Mouse (Mus musculus) bone marrow macrophage, adult 2 months (primary cell): ENCODE measurements around the gene Ift57.

Experiments used
- CTCF ChIP-seq: IDR thresholded peaks from 2 replicates; pipeline ENCODE4 v1.5.1; 2012; ENCODE audit warnings: low read depth, mild to moderate bottlenecking, low read length, moderate library complexity
- POLR2A ChIP-seq: IDR thresholded peaks from 2 replicates; pipeline ENCODE4 v1.6.1; 2012; ENCODE audit warnings: mild to moderate bottlenecking, low read depth, low read length, borderline replicate concordance

- no peak for TF ChIP-seq CTCF
- TF ChIP-seq POLR2A, result no peak
These were observed 25.2 kb downstream of the Ift57 start for GRCm38 (mm10) chr16:49724232-49724631.
